Mouse (Mus musculus) hindbrain, embryonic 13.5 days (tissue): Measurements from ENCODE around the gene Ydjc. TPM values are rescaled to one million over a fixed set of nuclear protein-coding genes. Genes with fewer than 3 reads are reported as not detected.
"Not testable (repeated sequence)": the region's sequence is repeated elsewhere in the genome, so short reads cannot be mapped to it uniquely, and the experiment has no call there.

Source experiments
- ATAC-seq: fragments of 200-750 bp; cut with Nextera tagmentation; 2 replicates; pipeline ENCODE4 v1.8.0; 2017; ENCODE audit warnings: moderate TSS enrichment; ENCODE audit not compliant: low FRiP score
- H3K27ac ChIP-seq: fragments of 300-500 bp; sonication (generic); 2 replicates; pipeline ENCODE4 v1.5.1; 2015; ENCODE audit warnings: inconsistent platforms, mild to moderate bottlenecking, moderate library complexity
- H3K27me3 ChIP-seq: fragments of 300-500 bp; sonication (generic); 2 replicates; pipeline ENCODE4 v1.6.1; 2015; ENCODE audit warnings: mild to moderate bottlenecking, inconsistent platforms
- H3K36me3 ChIP-seq: fragments of 300-500 bp; sonication (generic); 2 replicates; pipeline ENCODE4 v1.6.1; 2015; ENCODE audit warnings: mild to moderate bottlenecking, inconsistent platforms
- H3K4me1 ChIP-seq: fragments of 300-500 bp; sonication (generic); replicated peaks from 2 replicates; pipeline ENCODE4 v1.6.1; 2015; ENCODE audit warnings: inconsistent platforms
- H3K4me2 ChIP-seq: fragments of 300-500 bp; sonication (generic); 2 replicates; pipeline ENCODE4 v1.6.1; 2015; ENCODE audit warnings: inconsistent platforms, mild to moderate bottlenecking, moderate library complexity
- H3K4me3 ChIP-seq: fragments of 300-500 bp; sonication (generic); 2 replicates; pipeline ENCODE4 v1.5.1; 2015; ENCODE audit warnings: mild to moderate bottlenecking, inconsistent platforms
- H3K9ac ChIP-seq: fragments of 300-500 bp; sonication (generic); 2 replicates; pipeline ENCODE4 v1.6.1; 2015; ENCODE audit warnings: mild to moderate bottlenecking, inconsistent platforms
- H3K9me3 ChIP-seq: fragments of 300-500 bp; sonication (generic); 2 replicates; pipeline ENCODE4 v1.6.1; 2016; ENCODE audit warnings: inconsistent platforms
- WGBS: fragments of 180-500 bp; shearing (Covaris S2); methylation state at CpG from one replicate; pipeline ENCODE4 v1.1.7; 2015; 5-methylcytosine and 5-hydroxymethylcytosine counted together
- polyA plus RNA-seq: library from polyadenylated mRNA; unstranded; fragments of >200 nt; fragmentation: Nextera tagmentation; extraction: Ambion mirVana; gene quantifications from 2 replicates; pipeline ENCODE4 v1.2.1, GENCODE M21; 2015

The Ydjc gene
- polyA plus RNA-seq, 1 experiment from 2014 or later, result 32.9 TPM

GRCm38 (mm10) chr16:17131191-17132088, 13.0 kb upstream of the Ydjc start:
- no peaks in the 10 kb centered on the region for H3K36me3 ChIP-seq
- ATAC-seq, result 0 out of 2 replicates have a peak, but pooled peaks have one; percentile 0
- peaks cover 18% of the 10 kb centered on the region for H3K4me1 ChIP-seq
- H3K9ac ChIP-seq, result peak overlapping the region; percentile 79
- H3K4me2 ChIP-seq, result peak overlapping the region; percentile 95
- 4% methylated on average over 43 of the region's 43 CpGs for WGBS
- H3K9me3 ChIP-seq, result no peaks in the 10 kb centered on the region
- peak overlapping the region; percentile 62 for H3K4me3 ChIP-seq
- 0 out of 2 replicates have a peak, but pooled peaks cover 2% of the 10 kb centered on the region for H3K27me3 ChIP-seq
- peak overlapping the region; percentile 85 for H3K27ac ChIP-seq

GRCm38 (mm10) chr16:17132089-17132905, 12.1 kb upstream of the Ydjc start, which contains the start of gene Sdf2l1:
Gene Sdf2l1 (minus strand): TSS chr16:17132383.
- H3K4me1 ChIP-seq, result peaks cover 18% of the 10 kb centered on the region
- no peaks in the 10 kb centered on the region for H3K36me3 ChIP-seq
- no peaks in the 10 kb centered on the region for H3K9me3 ChIP-seq
- H3K4me3 ChIP-seq, result peak within 1 kb of the TSS; percentile 62
- H3K27me3 ChIP-seq, result 0 out of 2 replicates have a peak, but pooled peaks cover 2% of the 10 kb centered on the region
- ATAC-seq, result peak; percentile 98
- peak within 1 kb of the TSS; percentile 95 for H3K4me2 ChIP-seq
- peak within 1 kb of the TSS; percentile 85 for H3K27ac ChIP-seq
- under 1% methylated on average over 47 of the region's 47 CpGs for WGBS
- peak within 1 kb of the TSS; percentile 79 for H3K9ac ChIP-seq

GRCm38 (mm10) chr16:17132906-17133200, 11.6 kb upstream of the Ydjc start:
- peak overlapping the region; percentile 62 for H3K4me3 ChIP-seq
- peak overlapping the region; percentile 79 for H3K9ac ChIP-seq
- H3K27ac ChIP-seq, result 0 out of 2 replicates have a peak overlapping the region, but pooled peaks have one; percentile 2
- H3K36me3 ChIP-seq, result no peaks in the 10 kb centered on the region
- H3K4me1 ChIP-seq, result peaks cover 18% of the 10 kb centered on the region
- 0 out of 2 replicates have a peak, but pooled peaks cover 2% of the 10 kb centered on the region for H3K27me3 ChIP-seq
- H3K9me3 ChIP-seq, result no peaks in the 10 kb centered on the region
- peak; percentile 21; the same call in 1 of the 2 replicates for ATAC-seq
- WGBS, result 37% methylated on average over 7 of the region's 7 CpGs
- H3K4me2 ChIP-seq, result peak overlapping the region; percentile 95

- H3K27ac ChIP-seq, result no peak overlapping the region
- ATAC-seq, result no peak
- H3K4me1 ChIP-seq, result peaks cover 6% of the 10 kb centered on the region
- H3K27me3 ChIP-seq, result no peaks in the 10 kb centered on the region
- no peak overlapping the region for H3K4me3 ChIP-seq
- H3K9me3 ChIP-seq, result no peaks in the 10 kb centered on the region
- H3K4me2 ChIP-seq, result no peak overlapping the region
- WGBS, result 89% methylated on average over 15 of the region's 15 CpGs
- H3K36me3 ChIP-seq, result no peaks in the 10 kb centered on the region
- no peak overlapping the region for H3K9ac ChIP-seq
Measured at GRCm38 (mm10) chr16:17137355-17137754, 7.1 kb upstream of the Ydjc start.

GRCm38 (mm10) chr16:17146772-17147235, 2.4 kb downstream of the Ydjc start, which contains the start of gene Ccdc116:
Gene Ccdc116 (minus strand): TSS chr16:17147229.
- peaks cover 7% of the 10 kb centered on the region; the same call in 1 of the 2 replicates for H3K27me3 ChIP-seq

GRCm38 (mm10) chr16:17147391-17147929, 3.0 kb downstream of the Ydjc start:
- ATAC-seq, result peak; percentile 57
- peak overlapping the region; percentile 78; the same call in 1 of the 2 replicates for H3K27ac ChIP-seq
- WGBS, result under 1% methylated on average over 41 of the region's 41 CpGs

More at GRCm38 (mm10) chr16:17146772-17147235, 2.4 kb downstream of the Ydjc start, which contains the start of gene Ccdc116:
- peaks cover 7% of the 10 kb centered on the region; the same call in 1 of the 2 replicates for H3K36me3 ChIP-seq
- WGBS, result under 1% methylated on average over 27 of the region's 34 CpGs
- H3K4me3 ChIP-seq, result peak within 1 kb of the TSS; percentile 66
- H3K9ac ChIP-seq, result peak within 1 kb of the TSS; percentile 81
- peak within 1 kb of the TSS; percentile 93 for H3K4me2 ChIP-seq
- H3K27ac ChIP-seq, result peak within 1 kb of the TSS; percentile 78
- H3K4me1 ChIP-seq, result peaks cover 17% of the 10 kb centered on the region
- peak; percentile 86 for ATAC-seq
- no peaks in the 10 kb centered on the region for H3K9me3 ChIP-seq

GRCm38 (mm10) chr16:17148084-17148483, 3.7 kb downstream of the Ydjc start:
- H3K4me1 ChIP-seq, result peaks cover 17% of the 10 kb centered on the region
- peak; percentile 11; the same call in 1 of the 2 replicates for ATAC-seq
- H3K4me2 ChIP-seq, result peak overlapping the region; percentile 93
- H3K27me3 ChIP-seq, result peaks cover 7% of the 10 kb centered on the region; the same call in 1 of the 2 replicates
- no peaks in the 10 kb centered on the region for H3K9me3 ChIP-seq
- no peak overlapping the region for H3K27ac ChIP-seq
- H3K9ac ChIP-seq, result peak overlapping the region; percentile 81
- WGBS, result 6% methylated on average over 16 of the region's 16 CpGs
- peaks cover 19% of the 10 kb centered on the region for H3K36me3 ChIP-seq
- peak overlapping the region; percentile 66 for H3K4me3 ChIP-seq

More at GRCm38 (mm10) chr16:17147391-17147929, 3.0 kb downstream of the Ydjc start:
- Histone ChIP-seq H3K27me3 (peaks cover 7% of the 10 kb centered on the region; the same call in 1 of the 2 replicates), H3K36me3 (peaks cover 13% of the 10 kb centered on the region), H3K9ac (peak overlapping the region; percentile 81), H3K4me1 (peaks cover 17% of the 10 kb centered on the region), H3K4me2 (peak overlapping the region; percentile 93), H3K9me3 (no peaks in the 10 kb centered on the region), H3K4me3 (peak overlapping the region; percentile 66)

- WGBS, result 93% methylated on average over 7 of the region's 7 CpGs
Measured at GRCm38 (mm10) chr16:17150520-17151258, 6.3 kb downstream of the Ydjc start.

GRCm38 (mm10) chr16:17151874-17152273, 7.5 kb downstream of the Ydjc start:
- Histone ChIP-seq H3K9me3 (no peaks in the 10 kb centered on the region), H3K36me3 (peaks cover 38% of the 10 kb centered on the region), H3K9ac (no peak overlapping the region), H3K4me1 (peaks cover 16% of the 10 kb centered on the region), H3K4me3 (no peak overlapping the region), H3K4me2 (no peak overlapping the region), H3K27ac (no peak overlapping the region), H3K27me3 (peaks cover 7% of the 10 kb centered on the region; the same call in 1 of the 2 replicates)
- 93% methylated on average over 4 of the region's 4 CpGs for WGBS
- no peak for ATAC-seq

More at GRCm38 (mm10) chr16:17150520-17151258, 6.3 kb downstream of the Ydjc start:
- no peaks in the 10 kb centered on the region for H3K9me3 ChIP-seq
- H3K36me3 ChIP-seq, result peaks cover 31% of the 10 kb centered on the region
- H3K27me3 ChIP-seq, result peaks cover 7% of the 10 kb centered on the region; the same call in 1 of the 2 replicates
- H3K4me1 ChIP-seq, result peaks cover 17% of the 10 kb centered on the region
- H3K4me3 ChIP-seq, result no peak overlapping the region
- ATAC-seq, result no peak
- H3K9ac ChIP-seq, result no peak overlapping the region
- no peak overlapping the region for H3K27ac ChIP-seq
- no peak overlapping the region for H3K4me2 ChIP-seq

GRCm38 (mm10) chr16:17154346-17154745, 9.9 kb downstream of the Ydjc start:
- no peak for ATAC-seq
- Histone ChIP-seq H3K4me1 (no peaks in the 10 kb centered on the region), H3K27ac (no peak overlapping the region), H3K9ac (no peak overlapping the region), H3K27me3 (no peaks in the 10 kb centered on the region), H3K36me3 (peaks cover 56% of the 10 kb centered on the region), H3K4me2 (no peak overlapping the region), H3K9me3 (no peaks in the 10 kb centered on the region), H3K4me3 (no peak overlapping the region)
- 96% methylated on average over 2 of the region's 2 CpGs for WGBS

GRCm38 (mm10) chr16:17165478-17165877, 21.1 kb downstream of the Ydjc start:
- not testable (repeated sequence) for H3K27ac ChIP-seq, H3K9me3 ChIP-seq, H3K4me1 ChIP-seq, H3K27me3 ChIP-seq, ATAC-seq, H3K4me2 ChIP-seq, H3K9ac ChIP-seq, H3K4me3 ChIP-seq
- H3K36me3 ChIP-seq, result peaks cover 30% of the 10 kb centered on the region
- 95% methylated on average over 1 of the region's 1 CpGs for WGBS
